Mouse (Mus musculus) stomach, embryonic 15.5 days (tissue): ENCODE measurements around the gene Nrxn3. TPM values are rescaled to one million over a fixed set of nuclear protein-coding genes. Genes with fewer than 3 reads are reported as not detected.

Source experiments
- ATAC-seq: fragments of 200-750 bp; cut with Nextera tagmentation; 2 replicates; pipeline ENCODE4 v1.8.0; 2017; ENCODE audit warnings: low read depth, moderate number of reproducible peaks, moderate TSS enrichment; ENCODE audit not compliant: insufficient read depth, low FRiP score
- H3K27ac ChIP-seq: fragments of 300-500 bp; sonication (generic); 2 replicates; pipeline ENCODE4 v1.5.1; 2015; ENCODE audit warnings: mild to moderate bottlenecking, inconsistent platforms
- H3K27me3 ChIP-seq: fragments of 300-500 bp; sonication (generic); replicated peaks from 2 replicates; pipeline ENCODE4 v1.6.1; 2015; ENCODE audit warnings: inconsistent platforms
- H3K36me3 ChIP-seq: fragments of 300-500 bp; sonication (generic); 2 replicates; pipeline ENCODE4 v1.6.1; 2015; ENCODE audit warnings: inconsistent platforms
- H3K4me1 ChIP-seq: fragments of 300-500 bp; sonication (generic); 2 replicates; pipeline ENCODE4 v1.6.1; 2015; ENCODE audit warnings: inconsistent platforms
- H3K4me2 ChIP-seq: fragments of 300-500 bp; sonication (generic); 2 replicates; pipeline ENCODE4 v1.6.1; 2015; ENCODE audit warnings: mild to moderate bottlenecking, inconsistent platforms
- H3K4me3 ChIP-seq: fragments of 300-500 bp; sonication (generic); replicated peaks from 2 replicates; pipeline ENCODE4 v1.5.1; 2015; ENCODE audit warnings: inconsistent platforms
- H3K9ac ChIP-seq: fragments of 300-500 bp; sonication (generic); 2 replicates; pipeline ENCODE4 v1.6.1; 2015; ENCODE audit warnings: inconsistent platforms
- H3K9me3 ChIP-seq: fragments of 300-500 bp; sonication (generic); 2 replicates; pipeline ENCODE4 v1.6.1; 2016; ENCODE audit warnings: inconsistent platforms
- WGBS: fragments of 180-500 bp; shearing (Covaris S2); methylation state at CpG from one replicate; pipeline ENCODE4 v1.1.7; 2015; 5-methylcytosine and 5-hydroxymethylcytosine counted together
- polyA plus RNA-seq: library from polyadenylated mRNA; unstranded; fragments of >200 nt; fragmentation: Nextera tagmentation; extraction: Ambion mirVana; gene quantifications from 2 replicates; pipeline ENCODE4 v1.2.1, GENCODE M21; 2015

The Nrxn3 gene
- polyA plus RNA-seq, 1 experiment from 2014 or later, result 2.4 TPM

GRCm38 (mm10) chr12:88863069-88863468 is 140.4 kb downstream of the Nrxn3 start:
- Histone ChIP-seq H3K27ac (no peak overlapping the region), H3K9ac (no peak overlapping the region), H3K4me1 (no peaks in the 10 kb centered on the region), H3K4me3 (no peak overlapping the region), H3K4me2 (no peak overlapping the region), H3K9me3 (no peaks in the 10 kb centered on the region), H3K36me3 (no peaks in the 10 kb centered on the region), H3K27me3 (no peaks in the 10 kb centered on the region)
- 60% methylated on average over 4 of the region's 4 CpGs for WGBS
- ATAC-seq, result no peak

GRCm38 (mm10) chr12:88868288-88868687 is 145.6 kb downstream of the Nrxn3 start:
- Histone ChIP-seq H3K9me3 (no peaks in the 10 kb centered on the region), H3K4me2 (no peak overlapping the region), H3K9ac (no peak overlapping the region), H3K4me3 (no peak overlapping the region), H3K27me3 (no peaks in the 10 kb centered on the region), H3K36me3 (no peaks in the 10 kb centered on the region), H3K4me1 (no peaks in the 10 kb centered on the region), H3K27ac (no peak overlapping the region)
- no peak for ATAC-seq

- no peak overlapping the region for H3K4me3 ChIP-seq
- 49% methylated on average over 1 of the region's 1 CpGs for WGBS
- no peaks in the 10 kb centered on the region for H3K36me3 ChIP-seq
- H3K27me3 ChIP-seq, result no peaks in the 10 kb centered on the region
- no peaks in the 10 kb centered on the region for H3K9me3 ChIP-seq
- no peak overlapping the region for H3K9ac ChIP-seq
- no peak for ATAC-seq
- no peak overlapping the region for H3K4me2 ChIP-seq
- H3K27ac ChIP-seq, result no peak overlapping the region
- H3K4me1 ChIP-seq, result no peaks in the 10 kb centered on the region
Observed at GRCm38 (mm10) chr12:88897331-88897730, 174.7 kb downstream of the Nrxn3 start.

GRCm38 (mm10) chr12:88900014-88900727 is 177.5 kb downstream of the Nrxn3 start:
- WGBS, result 48% methylated on average over 7 of the region's 7 CpGs
- ATAC-seq, result no peak
- Histone ChIP-seq H3K36me3 (no peaks in the 10 kb centered on the region), H3K27me3 (no peaks in the 10 kb centered on the region), H3K4me3 (no peak overlapping the region), H3K9me3 (no peaks in the 10 kb centered on the region), H3K9ac (no peak overlapping the region), H3K4me2 (no peak overlapping the region), H3K4me1 (no peaks in the 10 kb centered on the region), H3K27ac (no peak overlapping the region)

GRCm38 (mm10) chr12:88900728-88901080 is 178.0 kb downstream of the Nrxn3 start:
- no peaks in the 10 kb centered on the region for H3K36me3 ChIP-seq
- H3K27me3 ChIP-seq, result no peaks in the 10 kb centered on the region
- H3K27ac ChIP-seq, result no peak overlapping the region
- no peaks in the 10 kb centered on the region for H3K9me3 ChIP-seq
- no peaks in the 10 kb centered on the region for H3K4me1 ChIP-seq
- H3K4me3 ChIP-seq, result no peak overlapping the region
- 15% methylated on average over 1 of the region's 1 CpGs for WGBS
- H3K4me2 ChIP-seq, result no peak overlapping the region
- no peak for ATAC-seq
- no peak overlapping the region for H3K9ac ChIP-seq

GRCm38 (mm10) chr12:88910761-88911160 is 188.1 kb downstream of the Nrxn3 start:
- Histone ChIP-seq H3K4me1 (no peaks in the 10 kb centered on the region), H3K9me3 (no peaks in the 10 kb centered on the region), H3K36me3 (no peaks in the 10 kb centered on the region), H3K27ac (no peak overlapping the region), H3K27me3 (no peaks in the 10 kb centered on the region), H3K4me2 (no peak overlapping the region), H3K4me3 (no peak overlapping the region), H3K9ac (no peak overlapping the region)
- ATAC-seq, result no peak
- WGBS, result 43% methylated on average over 2 of the region's 2 CpGs

- H3K36me3 ChIP-seq, result no peaks in the 10 kb centered on the region
- no peak overlapping the region for H3K9ac ChIP-seq
- no peaks in the 10 kb centered on the region for H3K27me3 ChIP-seq
- H3K4me3 ChIP-seq, result no peak overlapping the region
- ATAC-seq, result no peak
- WGBS, result 55% methylated on average over 2 of the region's 2 CpGs
- H3K9me3 ChIP-seq, result no peaks in the 10 kb centered on the region
- H3K4me1 ChIP-seq, result no peaks in the 10 kb centered on the region
- no peak overlapping the region for H3K4me2 ChIP-seq
- H3K27ac ChIP-seq, result no peak overlapping the region
Observed at GRCm38 (mm10) chr12:88916752-88917151, 194.1 kb downstream of the Nrxn3 start.

- no peak overlapping the region for H3K9ac ChIP-seq
- H3K27ac ChIP-seq, result no peak overlapping the region
- no peaks in the 10 kb centered on the region for H3K36me3 ChIP-seq
- ATAC-seq, result no peak
- H3K9me3 ChIP-seq, result no peaks in the 10 kb centered on the region
- H3K4me1 ChIP-seq, result no peaks in the 10 kb centered on the region
- H3K4me2 ChIP-seq, result no peak overlapping the region
- H3K4me3 ChIP-seq, result no peak overlapping the region
- 69% methylated on average over 3 of the region's 3 CpGs for WGBS
- no peaks in the 10 kb centered on the region for H3K27me3 ChIP-seq
Observed at GRCm38 (mm10) chr12:88924896-88925295, 202.2 kb downstream of the Nrxn3 start.

- Histone ChIP-seq H3K9me3 (no peaks in the 10 kb centered on the region), H3K4me2 (no peak overlapping the region), H3K4me1 (no peaks in the 10 kb centered on the region), H3K4me3 (no peak overlapping the region), H3K27ac (no peak overlapping the region), H3K36me3 (no peaks in the 10 kb centered on the region), H3K27me3 (no peaks in the 10 kb centered on the region), H3K9ac (no peak overlapping the region)
- ATAC-seq, result no peak
- 89% methylated on average over 4 of the region's 4 CpGs for WGBS
Observed at GRCm38 (mm10) chr12:88926306-88926705, 203.6 kb downstream of the Nrxn3 start.

- H3K27ac ChIP-seq, result no peak overlapping the region
- H3K4me2 ChIP-seq, result no peak overlapping the region
- ATAC-seq, result no peak
- H3K36me3 ChIP-seq, result no peaks in the 10 kb centered on the region
- H3K9me3 ChIP-seq, result no peaks in the 10 kb centered on the region
- 61% methylated on average over 4 of the region's 4 CpGs for WGBS
- H3K27me3 ChIP-seq, result no peaks in the 10 kb centered on the region
- H3K4me3 ChIP-seq, result no peak overlapping the region
- H3K4me1 ChIP-seq, result no peaks in the 10 kb centered on the region
- H3K9ac ChIP-seq, result no peak overlapping the region
Observed at GRCm38 (mm10) chr12:88931713-88932112, 209.0 kb downstream of the Nrxn3 start.

GRCm38 (mm10) chr12:88939679-88940078 is 217.0 kb downstream of the Nrxn3 start:
- no peak overlapping the region for H3K9ac ChIP-seq
- H3K4me2 ChIP-seq, result no peak overlapping the region
- H3K4me1 ChIP-seq, result no peaks in the 10 kb centered on the region
- no peak overlapping the region for H3K27ac ChIP-seq
- H3K9me3 ChIP-seq, result no peaks in the 10 kb centered on the region
- H3K36me3 ChIP-seq, result no peaks in the 10 kb centered on the region
- no peak for ATAC-seq
- H3K4me3 ChIP-seq, result no peak overlapping the region
- H3K27me3 ChIP-seq, result no peaks in the 10 kb centered on the region
- 85% methylated on average over 2 of the region's 2 CpGs for WGBS

- Histone ChIP-seq H3K9ac (no peak overlapping the region), H3K4me1 (no peaks in the 10 kb centered on the region), H3K4me3 (no peak overlapping the region), H3K27ac (no peak overlapping the region), H3K27me3 (no peaks in the 10 kb centered on the region), H3K9me3 (no peaks in the 10 kb centered on the region), H3K36me3 (no peaks in the 10 kb centered on the region), H3K4me2 (no peak overlapping the region)
- 64% methylated on average over 3 of the region's 3 CpGs for WGBS
- ATAC-seq, result no peak
Observed at GRCm38 (mm10) chr12:88944967-88945366, 222.3 kb downstream of the Nrxn3 start.

GRCm38 (mm10) chr12:88949870-88950269 is 227.2 kb downstream of the Nrxn3 start:
- Histone ChIP-seq H3K36me3 (no peaks in the 10 kb centered on the region), H3K9me3 (no peaks in the 10 kb centered on the region), H3K4me3 (no peak overlapping the region), H3K27me3 (no peaks in the 10 kb centered on the region), H3K27ac (no peak overlapping the region), H3K9ac (no peak overlapping the region), H3K4me2 (no peak overlapping the region), H3K4me1 (no peaks in the 10 kb centered on the region)
- ATAC-seq, result no peak
- 89% methylated on average over 2 of the region's 2 CpGs for WGBS
